Mouse (Mus musculus) bone marrow macrophage, adult 2 months (primary cell): Measurements from ENCODE around the gene Rbks.

Experiments used
- CTCF ChIP-seq: IDR thresholded peaks from 2 replicates; pipeline ENCODE4 v1.5.1; 2012; ENCODE audit warnings: low read depth, mild to moderate bottlenecking, low read length, moderate library complexity
- POLR2A ChIP-seq: IDR thresholded peaks from 2 replicates; pipeline ENCODE4 v1.6.1; 2012; ENCODE audit warnings: mild to moderate bottlenecking, low read depth, low read length, borderline replicate concordance

DNA sequence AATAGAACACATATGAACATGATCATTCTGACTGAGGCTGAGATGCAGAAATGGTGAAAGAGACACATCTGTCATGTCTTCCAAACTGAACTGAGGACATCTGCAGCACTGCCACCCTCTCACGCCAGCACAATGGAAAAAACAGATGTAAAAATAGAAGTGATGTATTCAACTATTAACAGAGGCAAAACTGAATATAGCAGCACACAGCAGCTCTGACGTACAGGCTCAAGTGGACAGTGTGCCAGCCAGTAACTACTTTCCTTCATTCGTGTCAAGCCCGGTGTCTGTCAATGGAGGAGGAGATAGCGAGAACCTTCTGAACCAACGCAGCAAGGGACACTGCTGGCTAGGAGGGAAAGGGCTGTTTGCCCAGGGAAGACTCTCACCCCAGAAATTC, 52.6 kb downstream of the Rbks start:
- TF ChIP-seq CTCF (no peak), POLR2A (no peak)
